Mouse (Mus musculus) heart, postnatal 10 days (tissue): Measurements from ENCODE around the gene Mef2c. TPM values are rescaled to one million over a fixed set of nuclear protein-coding genes. Genes with fewer than 3 reads are reported as not detected.
A peak's percentile ranks its signal among the peaks of the same experiment; 100 is the strongest.

Experiments
- DNase-seq, 2 experiments: peaks; one replicate each; pipeline ENCODE4 v3.0.0; 2021
- intact Hi-C: fragments of 180-260 bp; cut with DNase I; formaldehyde crosslinking; loops from one replicate; pipeline ENCODE4 v1.15.1; 2025
- total RNA-seq, 2 experiments: library from RNA; stranded (reverse); gene quantifications; 2 replicates each; pipeline ENCODE4 v1.2.3; 2021

The Mef2c gene
- total RNA-seq, 2 experiments from 2014 or later = 84.8 to 105 TPM

DNA sequence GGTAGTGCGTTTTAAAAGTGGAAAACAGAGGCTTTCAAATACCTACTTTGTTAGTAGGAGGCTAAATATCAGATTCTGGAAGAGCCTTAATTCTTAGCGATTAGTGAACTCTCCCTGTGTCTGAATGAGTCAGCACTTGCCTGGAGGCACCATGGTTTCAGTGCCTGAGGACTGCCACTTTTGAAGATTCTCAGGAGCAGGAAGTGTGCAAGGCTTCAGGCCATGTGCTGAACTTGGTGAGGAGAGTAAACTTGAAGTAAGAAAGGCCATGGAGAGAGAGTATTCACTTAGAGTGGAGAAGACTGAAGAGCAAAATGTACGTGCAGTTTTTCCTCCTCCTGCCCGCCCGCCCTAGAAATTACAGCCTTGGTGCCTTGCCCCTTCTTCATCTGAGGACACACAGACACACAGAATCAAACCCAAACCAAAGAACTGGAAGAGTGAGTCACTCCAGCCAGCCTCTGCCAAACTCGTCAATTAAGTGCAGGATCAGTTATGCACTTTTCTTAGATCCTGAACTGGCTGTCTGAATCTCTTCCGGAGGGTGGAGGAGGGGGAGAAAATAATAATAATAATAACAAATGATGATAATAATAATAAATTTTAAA lies 148.2 kb downstream of the Mef2c start:
- peak; percentile 15 to 17 for DNase-seq
- intact Hi-C loops = loop anchor here (10.0 kb wide), 1 partner anchor 1397 kb away; no protein-coding TSS in a partner anchor

DNA sequence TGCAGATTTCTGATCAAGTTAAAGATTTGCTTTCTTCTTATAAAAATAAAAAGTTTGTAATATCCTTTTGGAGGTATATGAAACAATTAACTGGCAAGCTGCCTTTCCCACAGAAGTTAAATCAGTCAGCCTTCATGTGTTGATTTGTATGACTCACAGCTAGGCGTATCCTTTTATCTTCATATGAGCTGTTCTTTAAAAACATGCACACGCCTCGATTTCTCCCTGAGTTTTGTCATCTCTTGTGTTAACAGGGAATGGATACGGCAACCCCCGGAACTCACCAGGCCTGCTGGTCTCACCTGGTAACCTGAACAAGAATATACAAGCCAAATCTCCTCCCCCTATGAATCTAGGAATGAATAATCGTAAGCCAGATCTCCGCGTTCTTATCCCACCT lies 148.7 kb downstream of the Mef2c start:
- peak; percentile 17 for DNase-seq
- intact Hi-C loops = loop anchor here (10.0 kb wide), 1 partner anchor 1398 kb away; no protein-coding TSS in a partner anchor

DNA sequence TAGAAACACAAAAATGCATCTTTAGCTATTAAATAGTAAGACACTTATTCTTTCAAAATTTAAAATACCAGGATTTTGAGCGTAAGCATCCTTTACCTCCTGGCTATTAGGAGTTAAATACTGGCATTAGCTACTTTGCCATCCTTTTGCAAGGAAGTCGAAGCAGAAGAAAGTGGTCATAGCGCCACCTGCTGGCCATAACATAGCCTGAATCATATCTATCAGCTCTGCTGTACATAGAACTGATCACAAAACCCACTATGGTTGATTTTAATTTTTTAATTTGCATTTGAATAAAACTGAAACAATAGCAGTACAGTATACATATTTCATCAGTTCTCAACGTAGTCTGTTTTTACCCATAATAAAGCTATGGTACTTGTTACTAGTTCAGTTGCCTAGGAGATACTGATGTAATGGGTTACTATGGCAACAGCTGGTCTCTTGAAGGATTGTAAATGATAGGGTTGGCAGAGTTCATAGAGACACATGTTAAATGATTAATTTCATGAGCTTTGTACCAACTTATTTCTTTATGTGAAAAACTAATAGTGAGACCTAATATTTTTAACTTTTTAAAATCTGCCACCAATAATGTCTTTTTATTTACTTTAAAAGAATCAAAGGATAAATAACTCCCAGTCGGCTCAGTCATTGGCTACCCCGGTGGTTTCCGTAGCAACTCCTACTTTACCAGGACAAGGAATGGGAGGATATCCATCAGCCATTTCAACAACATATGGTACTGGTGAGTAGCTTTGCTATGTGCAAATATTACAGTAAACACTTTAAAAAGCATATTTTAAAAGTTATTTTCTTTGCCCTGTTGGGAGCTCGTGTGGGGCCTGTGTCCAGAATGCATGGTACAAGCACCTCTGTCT lies 151.3 kb downstream of the Mef2c start:
- peak; percentile 84 to 90 for DNase-seq
- intact Hi-C loops = loop anchor here (1.0 to 10.0 kb wide), 4 partner anchors 136 to 1853 kb away; no protein-coding TSS in a partner anchor

DNA sequence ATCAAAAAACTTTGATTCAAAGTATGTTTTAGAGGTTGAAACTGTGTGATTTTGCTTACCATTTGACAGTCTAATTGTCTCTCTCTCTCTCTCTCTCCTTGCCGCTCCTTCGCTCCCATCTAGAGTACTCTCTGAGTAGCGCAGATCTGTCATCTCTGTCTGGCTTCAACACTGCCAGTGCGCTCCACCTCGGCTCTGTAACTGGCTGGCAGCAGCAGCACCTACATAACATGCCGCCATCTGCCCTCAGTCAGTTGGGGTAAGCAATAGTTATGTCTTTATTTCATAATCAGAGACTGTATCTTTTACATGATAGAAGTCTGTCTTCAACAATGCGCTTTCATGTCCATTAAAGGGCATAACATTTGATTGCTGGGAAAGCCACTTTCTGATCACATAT lies 152.3 kb downstream of the Mef2c start:
- no peak for DNase-seq
- intact Hi-C loops = loop anchor here (5.0 to 10.0 kb wide), 2 partner anchors 1401 to 1854 kb away; no protein-coding TSS in a partner anchor

DNA sequence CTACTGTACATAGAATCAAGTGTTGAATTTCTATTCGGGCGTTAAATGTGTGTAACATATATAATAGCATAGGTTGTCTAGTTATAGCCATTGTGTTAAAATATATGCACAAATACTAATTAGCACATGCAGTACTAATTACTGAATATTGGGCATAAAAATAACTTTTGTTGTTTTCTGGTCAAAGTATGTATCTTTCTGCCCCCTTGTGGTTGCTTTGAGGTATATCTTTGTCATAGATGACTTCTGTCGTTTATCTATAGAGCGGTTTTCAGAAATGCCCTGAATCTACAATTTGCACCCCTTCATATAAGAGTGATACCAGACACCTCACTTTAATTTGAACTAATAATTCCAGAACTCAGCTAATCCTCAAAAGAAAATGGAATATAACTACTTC lies 152.9 kb downstream of the Mef2c start:
- intact Hi-C loops = loop anchor here (5.0 to 10.0 kb wide), 2 partner anchors 1402 to 1854 kb away; no protein-coding TSS in a partner anchor

DNA sequence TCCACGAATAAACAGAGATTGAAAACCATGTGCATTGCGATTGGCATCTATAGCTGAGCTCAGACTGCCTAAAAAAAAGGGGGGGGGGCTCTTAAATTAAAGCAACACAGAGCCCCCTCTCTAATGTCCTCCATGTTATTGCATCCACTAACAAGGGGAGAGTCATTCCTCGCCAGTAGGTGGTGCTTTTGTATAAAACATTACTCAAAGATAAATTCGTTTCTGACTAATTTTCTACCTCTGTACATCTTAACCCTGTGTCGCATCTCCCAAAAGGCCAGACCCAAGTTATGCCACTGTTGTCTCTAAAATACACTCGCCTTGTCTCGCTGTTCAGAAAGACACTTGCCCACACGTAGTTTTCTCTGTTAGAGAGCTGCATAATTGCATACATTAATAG lies 156.9 kb downstream of the Mef2c start:
- intact Hi-C loops = no loop called here
- DNase-seq = no peak

More for the DNA sequence above, 152.9 kb downstream of the Mef2c start:
- peak in 1 of 2 experiments; percentile 18 for DNase-seq

DNA sequence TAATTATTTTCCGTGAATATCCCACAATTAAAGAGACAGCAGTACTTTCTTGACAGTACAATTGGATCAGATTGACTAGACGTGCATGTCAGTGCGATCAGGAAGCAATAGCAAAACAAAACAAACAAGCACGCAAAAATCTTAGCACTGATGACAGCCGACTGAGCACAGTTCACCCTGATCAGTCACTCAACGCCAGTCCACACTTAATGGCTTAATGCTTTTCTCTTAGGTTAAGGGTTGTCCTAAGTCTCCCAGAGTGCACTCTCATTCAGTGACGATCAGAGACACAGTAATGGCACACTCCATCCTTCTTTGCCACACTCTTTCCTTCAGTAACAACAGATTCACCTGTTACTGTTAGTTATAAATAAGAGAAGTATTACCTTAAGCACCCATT lies 157.3 kb downstream of the Mef2c start:
- intact Hi-C loops = no loop called here
- no peak for DNase-seq

DNA sequence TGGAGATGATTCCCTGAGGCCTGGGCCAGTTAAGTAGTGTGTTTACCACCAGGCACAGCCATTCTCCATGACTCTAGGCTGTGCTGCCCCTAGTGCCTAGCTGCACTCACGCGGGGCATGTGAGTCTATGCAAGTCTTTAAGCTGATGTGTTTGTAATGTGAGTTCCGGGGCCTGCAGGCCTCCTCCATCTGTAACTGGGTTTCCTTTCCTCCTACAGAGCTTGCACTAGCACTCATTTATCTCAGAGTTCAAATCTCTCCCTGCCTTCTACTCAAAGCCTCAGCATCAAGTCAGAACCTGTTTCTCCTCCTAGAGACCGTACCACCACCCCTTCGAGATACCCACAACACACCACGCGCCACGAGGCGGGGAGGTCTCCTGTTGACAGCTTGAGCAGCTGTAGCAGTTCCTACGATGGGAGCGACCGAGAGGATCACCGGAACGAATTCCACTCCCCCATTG lies 158.3 kb downstream of the Mef2c start:
- no peak for DNase-seq
- intact Hi-C loops = no loop called here

DNA sequence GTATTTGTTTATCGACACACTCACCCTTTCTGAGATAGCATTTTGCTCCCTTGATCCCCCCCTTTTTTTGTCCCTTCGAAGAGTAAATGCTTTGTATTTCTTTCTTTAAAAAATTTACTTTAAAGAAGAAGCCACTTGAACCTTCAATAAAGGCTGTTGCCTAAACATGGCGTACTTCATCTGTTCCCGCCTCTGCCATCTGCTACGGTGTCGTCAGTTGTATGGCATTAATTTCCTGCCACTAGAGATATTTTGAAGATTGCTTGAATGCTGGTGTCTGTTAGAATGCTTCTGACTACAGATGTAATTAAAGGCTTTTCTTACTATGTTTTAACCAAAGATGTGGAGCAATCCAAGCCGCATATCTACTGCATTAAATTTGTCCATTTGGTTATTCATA lies 162.3 kb downstream of the Mef2c start:
- intact Hi-C loops = no loop called here
- DNase-seq = no peak

DNA sequence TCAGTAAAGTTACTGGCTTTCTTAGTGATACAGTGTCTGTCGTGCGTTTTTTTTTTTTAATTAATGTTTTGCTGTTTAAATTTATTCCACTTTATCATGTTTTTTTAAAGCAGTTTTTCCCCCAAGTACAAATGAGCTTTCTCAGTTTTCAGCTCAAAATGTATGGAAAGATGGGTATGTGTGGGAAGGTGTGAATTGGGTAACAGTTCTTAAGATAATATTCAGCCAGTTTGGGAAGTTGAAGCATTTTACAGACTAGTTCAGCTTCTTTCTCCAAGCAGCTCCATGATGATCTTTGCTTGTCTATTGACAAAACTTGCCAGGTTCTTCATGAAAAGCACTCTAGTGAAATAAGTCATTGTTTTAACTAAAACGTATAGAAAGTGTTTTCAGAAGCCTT lies 163.2 kb downstream of the Mef2c start:
- no peak for DNase-seq
- intact Hi-C loops = no loop called here

DNA sequence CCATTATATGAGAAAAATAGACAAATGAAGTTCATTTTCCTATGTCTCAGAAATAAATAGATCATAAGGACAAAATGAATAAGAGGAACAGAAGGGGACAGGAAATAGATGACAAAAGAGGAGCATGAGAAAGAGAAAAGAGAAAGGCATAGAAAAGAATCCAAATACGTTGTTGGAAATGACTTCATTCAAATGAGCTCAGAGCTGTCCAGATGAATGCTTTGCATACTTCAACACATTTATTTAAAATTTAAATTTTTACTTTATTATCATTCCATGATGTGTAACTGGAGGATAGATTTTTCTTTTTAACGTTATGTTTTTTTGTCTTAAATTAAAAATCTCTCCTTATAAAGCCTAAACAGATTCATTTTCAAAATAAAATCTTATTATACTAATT lies 203.8 kb downstream of the Mef2c start:
- intact Hi-C loops = no loop called here
- no peak for DNase-seq

DNA sequence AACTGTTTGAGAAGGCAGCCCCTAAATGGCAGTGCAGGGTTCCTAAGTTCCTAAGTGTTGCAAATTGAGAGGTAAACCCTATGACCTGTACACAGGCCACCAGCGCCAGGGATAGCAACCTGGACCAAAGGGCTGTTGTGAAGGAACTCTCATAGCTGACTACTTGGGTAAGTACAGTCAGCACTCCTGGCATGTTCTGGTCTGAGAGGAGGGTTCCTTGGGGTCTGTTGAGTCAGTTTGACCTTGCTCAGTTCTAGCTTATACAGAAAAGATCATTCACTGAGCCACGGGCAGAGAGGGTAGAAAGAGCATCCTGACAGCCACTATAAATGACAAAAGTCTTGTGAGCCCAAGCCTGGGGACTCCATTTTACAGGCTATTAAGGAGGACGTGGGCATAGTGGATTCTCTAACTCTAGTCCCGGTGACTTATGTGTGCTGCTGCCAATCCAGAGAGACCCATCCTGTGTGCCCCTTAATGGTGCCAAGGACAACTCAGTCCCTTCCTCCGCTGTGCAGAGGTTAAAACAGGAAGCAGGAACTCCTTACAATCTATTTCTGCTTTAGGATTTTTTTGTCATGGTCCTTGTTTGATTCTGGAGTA lies 209.0 kb downstream of the Mef2c start:
- intact Hi-C loops = loop anchor here (10.0 kb wide), 1 partner anchor 1452 kb away; no protein-coding TSS in a partner anchor
- no peak for DNase-seq

DNA sequence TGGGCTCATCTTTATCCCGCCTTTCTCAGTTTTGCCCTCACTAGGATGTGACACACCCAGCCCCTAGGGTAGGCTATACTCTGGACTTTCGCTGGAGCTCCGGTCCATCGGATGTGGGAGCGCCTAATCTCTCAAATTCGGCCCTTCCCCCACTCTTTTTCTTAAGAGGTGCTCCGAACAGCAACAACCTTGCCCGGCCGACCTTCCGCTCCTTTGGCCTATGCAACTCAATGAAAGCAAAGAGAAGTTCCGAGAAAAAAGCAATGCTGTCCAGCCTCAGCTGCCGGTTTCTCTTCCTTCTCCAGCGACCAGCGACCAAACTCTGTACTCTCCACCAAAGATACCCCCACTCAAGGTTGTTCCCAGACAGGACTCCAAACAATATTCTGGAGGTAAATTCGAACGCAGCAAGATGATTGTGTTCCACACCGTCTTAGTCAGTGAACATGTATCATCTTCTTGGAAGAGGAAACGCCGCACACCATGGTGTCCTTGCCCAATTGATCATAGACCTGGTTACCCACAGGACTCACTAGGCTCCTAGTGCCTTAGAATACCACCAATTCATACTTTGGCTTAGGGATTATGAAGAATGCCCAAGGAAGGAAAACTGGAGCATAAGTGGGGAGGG lies 209.9 kb downstream of the Mef2c start:
- no peak for DNase-seq
- intact Hi-C loops = loop anchor here (10.0 kb wide), 1 partner anchor 1451 kb away; no protein-coding TSS in a partner anchor

DNA sequence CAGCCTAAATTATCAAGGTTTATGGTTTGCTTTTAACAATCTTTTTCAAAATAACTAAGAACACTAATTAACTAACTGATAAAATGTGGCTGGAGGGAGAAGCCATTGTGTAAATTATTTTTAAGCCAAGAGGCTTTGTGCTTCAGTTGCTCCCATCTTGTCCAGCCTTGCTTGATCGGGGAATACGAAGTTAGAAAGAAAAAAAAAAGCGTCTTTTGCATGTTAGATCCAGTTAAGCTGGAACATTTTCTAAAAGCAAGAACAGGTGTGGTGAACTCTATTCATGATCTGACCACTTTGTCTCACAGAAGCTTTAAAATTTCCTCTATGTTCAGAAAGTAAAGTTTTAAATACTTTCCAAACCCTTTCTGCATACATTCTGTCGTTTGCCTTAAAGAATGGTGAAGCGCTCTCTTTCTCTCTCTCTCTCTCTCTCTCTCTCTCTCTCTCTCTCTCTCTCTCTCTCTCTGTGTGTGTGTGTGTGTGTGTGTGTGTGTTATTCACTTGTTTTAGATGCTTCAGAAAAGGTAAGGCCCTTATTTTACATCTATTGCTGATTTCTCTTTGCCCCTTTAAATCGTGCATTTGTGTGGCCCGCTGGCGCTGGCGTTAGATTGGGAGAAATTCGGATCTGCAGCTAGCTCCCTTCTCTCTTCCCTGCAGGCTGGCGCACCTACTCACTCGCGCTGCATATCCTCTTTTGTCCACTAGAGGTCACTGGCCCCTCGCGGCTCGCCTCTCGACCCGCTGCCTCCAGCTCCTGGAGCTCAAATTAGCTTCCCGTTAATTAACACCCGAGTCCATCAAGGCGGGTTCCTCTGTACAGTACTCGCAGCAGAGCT lies 210.9 kb downstream of the Mef2c start:
- DNase-seq = peak; percentile 85 to 90
- intact Hi-C loops = loop anchor here (1.0 to 10.0 kb wide), 2 partner anchors 1044 to 1450 kb away; no protein-coding TSS in a partner anchor

DNA sequence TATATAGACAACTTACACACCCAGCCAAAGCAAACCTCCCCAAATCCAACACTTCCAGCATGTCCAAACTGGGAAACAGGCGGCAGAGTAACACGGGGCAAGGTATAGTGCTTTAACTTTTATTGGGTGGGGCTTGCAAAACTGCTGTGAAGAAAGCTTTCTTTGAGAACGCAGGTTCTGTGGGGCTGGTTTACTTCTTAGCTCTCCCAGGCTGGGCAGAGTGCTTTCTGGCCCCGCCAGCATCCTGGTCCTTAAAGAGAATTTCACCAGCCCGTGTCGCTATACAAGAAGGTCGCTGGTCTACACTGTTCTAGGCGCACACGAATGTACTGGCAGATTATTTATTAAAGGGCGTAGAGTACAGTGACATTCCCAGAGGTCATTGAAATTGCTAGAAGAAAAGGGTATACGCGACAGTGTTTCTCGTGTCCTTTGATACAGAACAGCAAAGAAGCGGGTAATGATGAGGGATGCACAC lies 211.5 kb downstream of the Mef2c start:
- DNase-seq = no peak
- intact Hi-C loops = loop anchor here (1.0 to 10.0 kb wide), 2 partner anchors 1043 to 1449 kb away; no protein-coding TSS in a partner anchor

DNA sequence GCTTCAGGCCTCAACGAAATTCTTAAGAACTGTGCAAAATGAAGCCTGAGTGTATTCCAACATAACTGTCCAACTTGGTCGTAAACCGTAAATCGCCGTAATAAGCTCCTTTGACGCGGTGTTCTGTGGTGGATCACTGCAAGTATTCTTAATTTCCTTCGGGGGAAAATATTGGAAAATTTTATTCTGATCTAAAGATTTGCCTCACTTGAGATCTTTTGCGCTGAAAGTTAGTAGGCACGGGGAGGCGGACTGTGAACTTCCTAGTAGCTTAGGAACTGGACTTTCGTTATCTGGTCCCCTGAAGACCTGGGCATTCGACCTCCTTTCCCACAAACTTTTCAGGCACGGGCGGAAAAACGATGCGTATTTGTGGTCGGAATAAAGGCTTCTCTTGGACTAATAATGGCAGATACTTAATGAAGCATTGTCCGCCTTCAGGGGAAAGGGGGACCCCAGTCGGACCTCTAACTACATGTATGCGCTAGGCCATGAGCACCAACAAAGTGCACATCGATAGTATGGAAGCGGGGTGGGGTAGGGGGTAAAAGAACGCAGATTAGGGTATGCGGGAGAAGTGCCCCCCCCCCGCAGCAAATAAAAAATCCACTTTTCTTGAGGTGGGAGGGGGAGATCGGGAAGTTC lies 212.3 kb downstream of the Mef2c start:
- intact Hi-C loops = loop anchor here (1.0 to 10.0 kb wide), 2 partner anchors 1042 to 1449 kb away; no protein-coding TSS in a partner anchor
- no peak for DNase-seq
